Mouse (Mus musculus): ENCODE data around the gene Tns1. TPM values are rescaled to one million over a fixed set of nuclear protein-coding genes. Genes with fewer than 3 reads are reported as not detected.

Tns1 gene
- polyA plus RNA-seq, 1 experiment from 2014 or later, result 39.4 TPM

DNA sequence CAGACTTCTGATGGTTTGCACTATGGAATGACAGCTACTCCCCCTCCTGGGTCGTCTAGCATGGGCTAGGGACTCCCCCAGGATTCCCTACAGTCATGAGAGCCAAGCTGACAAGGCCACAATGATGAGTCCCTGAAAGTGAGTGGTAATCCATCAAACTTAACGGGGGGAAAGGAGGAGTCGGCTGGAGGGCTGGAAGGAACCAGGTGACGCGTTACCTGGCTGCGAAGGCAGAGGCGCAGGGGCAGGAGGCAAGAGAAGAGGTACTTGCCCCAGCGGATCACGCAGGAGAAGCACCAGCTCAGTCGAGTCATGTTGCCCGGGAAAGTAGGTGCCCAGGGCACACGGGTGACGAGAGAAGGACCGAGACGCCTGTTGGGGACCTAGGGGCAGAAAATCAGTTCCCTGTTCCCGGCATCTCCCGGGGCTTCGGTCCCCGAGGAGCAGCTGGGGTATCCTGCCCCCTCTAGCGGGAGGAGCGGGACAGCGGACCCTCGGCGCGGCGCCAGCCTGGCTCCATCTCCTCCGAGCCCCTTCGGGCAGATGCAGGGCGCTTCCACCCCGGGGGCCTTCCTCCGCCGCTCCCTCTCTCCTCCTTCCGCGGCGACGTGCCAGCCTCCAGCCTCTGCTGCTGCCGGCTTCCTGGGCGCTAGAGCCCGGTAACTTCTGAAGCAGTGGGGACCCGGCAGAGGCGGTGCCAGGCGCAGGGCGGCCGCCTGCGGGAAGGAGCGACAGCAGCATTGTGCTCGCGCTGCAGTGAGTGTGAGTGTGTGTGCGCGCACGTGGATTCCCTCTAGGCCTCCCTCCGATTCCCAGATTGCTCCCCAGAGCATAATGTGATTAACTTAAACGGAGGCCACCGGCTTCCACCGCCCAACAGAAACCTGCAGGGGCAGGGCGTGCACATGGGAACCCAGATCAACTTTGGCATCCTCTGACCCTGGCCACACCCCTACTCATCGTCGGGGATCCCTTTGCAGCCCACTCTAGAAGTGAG lies 25.9 kb downstream of the Tns1 start:
- Histone ChIP-seq H3K4me1 (peaks cover 59% of the 10 kb centered on the region), H3K27ac (peak overlapping the region; percentile 88), H3K36me3 (no peaks in the 10 kb centered on the region), H3K4me2 (replicated peaks) (peak overlapping the region; percentile 95), H3K4me3 (peak overlapping the region; percentile 55), H3K27me3 (0 out of 2 replicates have a peak, but pooled peaks cover 16% of the 10 kb centered on the region), H3K9me3 (no peaks in the 10 kb centered on the region), H3K9ac (peak overlapping the region; percentile 80)
- peak; percentile 54; the same call in 1 of the 2 replicates for ATAC-seq (ENCODE audit: insufficient number of reproducible peaks, insufficient read depth, low FRiP score, low TSS enrichment)
- WGBS, result under 1% methylated on average over 58 of the region's 58 CpGs

DNA sequence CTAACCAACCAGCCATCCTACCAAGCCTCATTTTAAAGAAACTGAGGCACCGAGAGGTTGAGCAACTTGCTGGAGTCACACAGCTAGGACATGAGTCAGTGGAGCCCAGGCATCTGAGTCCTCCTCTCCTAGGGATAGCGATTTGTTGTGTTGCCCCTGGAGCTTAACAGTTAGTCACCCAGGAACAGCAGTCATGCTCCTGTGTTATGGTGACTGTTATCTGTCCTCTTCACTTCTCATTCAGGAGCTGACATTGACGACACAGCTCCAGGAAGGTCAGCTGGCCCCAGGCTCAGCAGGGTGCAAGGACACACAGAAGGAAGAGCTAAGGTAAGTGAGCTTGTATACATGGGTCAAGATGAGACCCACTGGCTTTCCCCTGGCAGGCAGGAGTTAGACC lies 28.5 kb downstream of the Tns1 start:
- Histone ChIP-seq H3K4me2 (replicated peaks) (no peak overlapping the region), H3K9me3 (no peaks in the 10 kb centered on the region), H3K4me1 (peaks cover 74% of the 10 kb centered on the region), H3K27me3 (0 out of 2 replicates have a peak, but pooled peaks cover 16% of the 10 kb centered on the region), H3K9ac (no peak overlapping the region), H3K36me3 (no peaks in the 10 kb centered on the region), H3K27ac (no peak overlapping the region), H3K4me3 (no peak overlapping the region)
- 61% methylated on average over 3 of the region's 3 CpGs for WGBS
- ATAC-seq (ENCODE audit: insufficient number of reproducible peaks, insufficient read depth, low FRiP score, low TSS enrichment), result no peak

DNA sequence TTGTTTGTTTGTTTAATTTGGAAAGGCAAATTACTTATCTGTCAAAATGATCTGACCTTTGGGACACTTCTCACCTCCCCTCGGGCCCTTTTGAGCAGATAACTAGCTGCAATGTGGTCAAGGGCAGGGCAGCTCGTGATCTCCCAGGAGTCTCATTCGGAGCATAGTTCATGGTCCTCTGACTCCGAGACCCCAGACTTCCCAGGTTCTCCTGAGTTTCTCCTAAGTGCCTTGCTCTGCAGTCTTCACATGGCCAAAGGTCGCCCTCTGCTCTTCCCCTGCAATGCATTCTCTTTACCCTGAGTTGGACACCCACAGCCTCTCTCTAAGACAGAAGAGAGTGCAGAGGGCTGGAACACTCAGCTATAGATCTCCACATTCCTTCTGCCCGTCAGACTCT lies 29.0 kb downstream of the Tns1 start:
- H3K27ac ChIP-seq, result no peak overlapping the region
- H3K4me2 ChIP-seq (replicated peaks), result no peak overlapping the region
- H3K9me3 ChIP-seq, result no peaks in the 10 kb centered on the region
- peaks cover 74% of the 10 kb centered on the region for H3K4me1 ChIP-seq
- no peak for ATAC-seq (ENCODE audit: insufficient number of reproducible peaks, insufficient read depth, low FRiP score, low TSS enrichment)
- no peaks in the 10 kb centered on the region for H3K36me3 ChIP-seq
- 37% methylated on average over 6 of the region's 6 CpGs for WGBS
- no peak overlapping the region for H3K9ac ChIP-seq
- H3K4me3 ChIP-seq, result no peak overlapping the region
- H3K27me3 ChIP-seq, result 0 out of 2 replicates have a peak, but pooled peaks cover 16% of the 10 kb centered on the region

DNA sequence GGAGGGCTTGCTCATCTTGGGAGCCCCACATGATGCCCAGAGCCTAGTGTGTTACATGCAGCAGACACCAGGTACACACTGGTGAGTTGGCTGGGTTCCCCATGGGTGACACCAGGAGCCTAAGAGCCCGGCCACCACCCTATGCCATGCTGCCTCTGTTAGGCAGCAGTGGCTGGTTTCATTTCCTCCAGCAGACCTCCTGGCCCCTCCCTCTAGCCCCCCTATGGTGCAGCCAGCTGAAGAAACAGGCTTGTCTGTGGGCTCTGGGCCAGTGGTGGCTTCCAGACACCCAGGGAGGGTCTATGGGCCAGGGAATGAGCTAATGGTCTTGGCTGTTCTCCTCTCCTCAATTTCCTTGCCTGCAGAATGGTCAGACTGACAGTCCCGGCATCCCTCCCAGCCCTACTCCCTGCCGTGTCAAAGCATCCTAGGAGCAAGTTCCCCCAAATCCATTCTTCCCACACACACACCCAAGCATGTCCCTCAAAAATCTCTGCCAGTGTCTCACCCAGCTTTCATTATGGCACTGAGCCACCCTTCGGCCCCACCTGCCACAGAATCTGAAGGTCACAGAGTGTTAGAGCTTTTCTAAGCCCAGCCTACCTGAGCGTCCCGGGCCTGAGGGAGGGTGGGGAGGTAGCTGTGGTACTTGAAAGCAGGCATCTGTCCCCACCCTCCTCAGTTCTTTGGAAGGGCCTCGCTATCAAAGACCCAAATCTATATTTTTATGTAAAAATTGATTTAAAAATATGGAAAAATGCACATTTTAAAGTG lies 29.6 kb downstream of the Tns1 start:
- H3K9ac ChIP-seq, result no peak overlapping the region
- no peaks in the 10 kb centered on the region for H3K9me3 ChIP-seq
- WGBS, result 43% methylated on average over 7 of the region's 7 CpGs
- H3K36me3 ChIP-seq, result no peaks in the 10 kb centered on the region
- H3K27ac ChIP-seq, result no peak overlapping the region
- no peak for ATAC-seq (ENCODE audit: insufficient number of reproducible peaks, insufficient read depth, low FRiP score, low TSS enrichment)
- 0 out of 2 replicates have a peak overlapping the region, but pooled peaks have one; percentile 0 for H3K4me2 ChIP-seq (replicated peaks)
- no peak overlapping the region for H3K4me3 ChIP-seq
- H3K27me3 ChIP-seq, result 0 out of 2 replicates have a peak, but pooled peaks cover 13% of the 10 kb centered on the region
- H3K4me1 ChIP-seq, result peaks cover 74% of the 10 kb centered on the region

DNA sequence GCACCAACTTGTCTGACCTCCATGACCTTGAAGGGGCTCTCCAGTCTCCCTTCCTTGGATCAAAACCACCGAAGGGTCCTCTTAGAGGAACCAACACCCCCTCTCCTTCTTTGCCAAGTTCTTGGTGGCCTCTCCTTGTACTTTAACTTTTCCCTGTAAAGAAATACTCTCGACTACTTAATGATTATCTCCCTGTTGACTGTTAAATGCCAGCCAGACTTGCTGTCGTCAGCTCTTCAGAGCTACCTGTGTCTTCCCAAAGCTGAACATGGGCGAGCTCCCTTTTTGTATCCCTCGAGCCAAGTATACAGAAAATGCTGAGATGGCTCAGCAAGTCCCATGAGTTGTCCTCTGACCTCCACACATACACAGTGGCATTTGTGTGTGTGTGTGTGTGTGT lies 30.8 kb downstream of the Tns1 start:
- H3K4me3 ChIP-seq, result no peak overlapping the region
- H3K27ac ChIP-seq, result 0 out of 2 replicates have a peak overlapping the region, but pooled peaks have one; percentile 99
- no peak for ATAC-seq (ENCODE audit: insufficient number of reproducible peaks, insufficient read depth, low FRiP score, low TSS enrichment)
- no peaks in the 10 kb centered on the region for H3K9me3 ChIP-seq
- peaks cover 70% of the 10 kb centered on the region for H3K4me1 ChIP-seq
- H3K9ac ChIP-seq, result no peak overlapping the region
- H3K27me3 ChIP-seq, result 0 out of 2 replicates have a peak, but pooled peaks cover 6% of the 10 kb centered on the region
- WGBS, result 77% methylated on average over 5 of the region's 5 CpGs
- no peaks in the 10 kb centered on the region for H3K36me3 ChIP-seq
- H3K4me2 ChIP-seq (replicated peaks), result no peak overlapping the region

GRCm38 (mm10) chr1:74092242-74092641 lies 32.0 kb downstream of the Tns1 start:
- no peaks in the 10 kb centered on the region for H3K36me3 ChIP-seq
- H3K27ac ChIP-seq, result peak overlapping the region; percentile 99
- no peaks in the 10 kb centered on the region for H3K9me3 ChIP-seq
- WGBS, result 35% methylated on average over 10 of the region's 10 CpGs
- no peak overlapping the region for H3K4me3 ChIP-seq
- 0 out of 2 replicates have a peak overlapping the region, but pooled peaks have one; percentile 5 for H3K4me2 ChIP-seq (replicated peaks)
- ATAC-seq (ENCODE audit: insufficient number of reproducible peaks, insufficient read depth, low FRiP score, low TSS enrichment), result 0 out of 2 replicates have a peak, but pooled peaks have one; percentile 2
- H3K9ac ChIP-seq, result 0 out of 2 replicates have a peak overlapping the region, but pooled peaks have one; percentile 15
- H3K4me1 ChIP-seq, result peaks cover 61% of the 10 kb centered on the region
- 0 out of 2 replicates have a peak, but pooled peaks cover 5% of the 10 kb centered on the region for H3K27me3 ChIP-seq

DNA sequence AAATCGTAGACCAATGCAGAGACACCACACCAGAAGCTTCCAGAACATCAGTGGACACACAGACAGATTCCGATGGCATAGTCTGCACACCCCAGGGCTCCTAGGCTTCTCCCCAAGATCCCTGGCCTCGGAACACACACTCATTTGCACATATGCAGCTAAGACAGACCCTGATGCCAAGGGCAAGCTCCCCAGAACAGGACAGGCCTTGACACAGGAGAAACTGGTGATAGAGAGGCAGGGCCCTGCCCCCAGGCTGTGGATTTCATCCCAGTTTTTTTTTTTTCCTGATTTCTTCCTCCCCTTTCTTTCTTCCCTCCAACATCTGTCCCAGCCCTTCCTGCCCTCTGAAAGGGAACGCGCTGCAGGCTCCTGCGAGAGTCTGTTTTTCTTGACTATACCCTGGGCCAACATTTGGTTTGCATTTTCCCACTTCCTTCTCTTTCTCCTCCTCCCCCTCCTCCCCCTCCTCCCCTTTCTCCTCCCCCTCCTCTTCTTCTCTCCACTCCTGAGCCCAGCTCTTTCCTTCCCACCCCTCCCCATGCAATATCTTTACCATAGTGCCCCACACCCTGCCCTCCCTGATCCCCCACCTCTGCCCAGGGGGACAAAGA lies 32.5 kb downstream of the Tns1 start:
- Histone ChIP-seq H3K9me3 (no peaks in the 10 kb centered on the region), H3K36me3 (no peaks in the 10 kb centered on the region), H3K4me2 (replicated peaks) (peak overlapping the region; percentile 84), H3K4me1 (peaks cover 58% of the 10 kb centered on the region), H3K4me3 (peak overlapping the region; percentile 46), H3K27me3 (0 out of 2 replicates have a peak, but pooled peaks cover 3% of the 10 kb centered on the region), H3K9ac (peak overlapping the region; percentile 68; the same call in 1 of the 2 replicates), H3K27ac (peak overlapping the region; percentile 99)
- ATAC-seq (ENCODE audit: insufficient number of reproducible peaks, insufficient read depth, low FRiP score, low TSS enrichment), result peak; percentile 42; the same call in 1 of the 2 replicates
- 17% methylated on average over 6 of the region's 6 CpGs for WGBS

DNA sequence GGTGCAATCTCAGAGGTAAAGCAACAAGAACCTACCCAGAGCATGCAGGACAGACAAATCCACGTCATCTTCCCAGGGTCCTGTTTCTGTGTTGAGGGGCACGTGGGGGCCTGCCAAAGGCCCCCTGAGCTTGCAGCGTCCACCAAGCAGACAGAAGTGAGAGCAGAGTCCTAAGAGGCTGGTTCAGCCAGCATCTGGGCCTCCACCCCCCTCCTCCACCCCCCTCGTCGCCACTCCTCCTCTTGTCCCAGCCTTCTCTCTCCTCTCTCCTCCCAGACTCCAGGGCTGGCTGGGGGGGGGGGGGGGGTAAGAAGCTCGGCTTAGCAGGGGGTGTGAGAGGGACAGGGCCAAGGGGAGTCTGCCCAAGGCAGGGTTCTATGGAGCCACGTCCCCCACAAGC lies 33.1 kb downstream of the Tns1 start:
- Histone ChIP-seq H3K4me1 (peaks cover 54% of the 10 kb centered on the region), H3K27me3 (no peaks in the 10 kb centered on the region), H3K27ac (peak overlapping the region; percentile 99), H3K9ac (peak overlapping the region; percentile 68), H3K4me2 (replicated peaks) (peak overlapping the region; percentile 84), H3K9me3 (no peaks in the 10 kb centered on the region), H3K4me3 (peak overlapping the region; percentile 46), H3K36me3 (no peaks in the 10 kb centered on the region)
- peak; percentile 78 for ATAC-seq (ENCODE audit: insufficient number of reproducible peaks, insufficient read depth, low FRiP score, low TSS enrichment)
- WGBS, result 6% methylated on average over 7 of the region's 7 CpGs

DNA sequence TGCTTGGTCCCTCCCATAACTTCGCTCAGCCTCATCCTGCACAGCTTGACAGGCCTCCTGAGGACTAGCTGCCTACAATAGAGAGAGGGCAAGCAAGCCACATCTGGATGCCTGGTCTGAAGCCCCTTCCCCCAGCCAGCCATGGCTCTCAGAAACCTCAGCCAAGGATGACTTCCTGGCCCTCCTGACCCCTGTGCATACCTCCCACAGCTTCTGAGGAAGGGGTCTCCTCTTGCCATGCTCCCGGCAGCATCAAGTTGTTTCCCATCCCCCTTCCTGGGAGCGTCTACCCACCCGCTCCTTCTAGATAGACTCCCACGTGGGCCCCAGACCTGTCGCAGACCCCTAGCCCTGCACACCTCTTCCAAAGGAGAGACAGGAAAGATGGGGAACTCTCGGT lies 33.9 kb downstream of the Tns1 start:
- ATAC-seq (ENCODE audit: insufficient number of reproducible peaks, insufficient read depth, low FRiP score, low TSS enrichment), result no peak

DNA sequence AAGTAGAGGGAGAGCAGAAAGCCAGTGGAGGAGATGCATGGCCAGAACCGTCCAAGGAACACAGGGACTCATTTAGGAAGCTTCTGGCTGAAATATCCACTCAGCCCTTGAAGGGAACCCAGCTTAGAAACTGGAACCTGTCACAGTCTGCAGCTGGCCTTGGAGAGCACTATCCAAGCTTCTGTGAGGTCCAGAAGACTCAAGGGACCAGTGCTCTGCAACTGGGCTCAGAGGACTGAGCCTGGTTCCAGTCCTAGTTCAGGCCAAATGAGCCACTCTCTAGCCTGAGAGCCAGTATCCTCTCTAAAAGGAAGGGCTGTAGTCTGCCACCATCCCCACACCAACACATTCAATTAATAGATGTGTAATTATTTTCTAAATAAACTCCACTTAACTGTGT lies 35.7 kb downstream of the Tns1 start:
- no peak overlapping the region for H3K9ac ChIP-seq
- no peaks in the 10 kb centered on the region for H3K27me3 ChIP-seq
- no peak for ATAC-seq (ENCODE audit: insufficient number of reproducible peaks, insufficient read depth, low FRiP score, low TSS enrichment)
- peak overlapping the region; percentile 84; the same call in 1 of the 2 replicates for H3K4me2 ChIP-seq (replicated peaks)
- H3K4me3 ChIP-seq, result no peak overlapping the region
- H3K4me1 ChIP-seq, result peaks cover 63% of the 10 kb centered on the region
- no peaks in the 10 kb centered on the region for H3K9me3 ChIP-seq
- no peaks in the 10 kb centered on the region for H3K36me3 ChIP-seq
- WGBS, result 45% methylated on average over 1 of the region's 1 CpGs
- no peak overlapping the region for H3K27ac ChIP-seq

More for the DNA sequence above, 33.9 kb downstream of the Tns1 start:
- peaks cover 56% of the 10 kb centered on the region for H3K4me1 ChIP-seq
- H3K9ac ChIP-seq, result peak overlapping the region; percentile 68
- 11% methylated on average over 7 of the region's 7 CpGs for WGBS
- H3K4me3 ChIP-seq, result peak overlapping the region; percentile 46
- H3K36me3 ChIP-seq, result no peaks in the 10 kb centered on the region
- peak overlapping the region; percentile 84 for H3K4me2 ChIP-seq (replicated peaks)
- H3K27ac ChIP-seq, result peak overlapping the region; percentile 99
- H3K27me3 ChIP-seq, result no peaks in the 10 kb centered on the region
- no peaks in the 10 kb centered on the region for H3K9me3 ChIP-seq

DNA sequence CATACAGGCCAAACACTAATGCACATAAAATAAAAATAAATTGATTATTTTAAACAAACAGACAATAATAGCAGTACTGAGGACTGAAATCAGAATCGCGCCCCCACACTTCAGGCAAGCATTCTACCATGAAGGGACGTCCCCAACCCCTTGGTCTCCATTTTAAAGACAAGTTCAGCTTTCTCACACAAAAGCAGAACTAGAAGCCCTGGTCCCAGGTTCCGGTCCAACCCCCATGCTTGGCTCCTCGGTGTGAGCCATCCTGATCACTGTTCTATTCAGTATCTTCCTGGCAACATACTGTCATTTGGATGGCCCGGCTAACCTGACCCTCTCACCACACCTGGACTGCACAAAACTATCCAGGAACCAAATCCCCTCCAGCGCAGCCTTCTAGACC lies 38.7 kb downstream of the Tns1 start:
- no peaks in the 10 kb centered on the region for H3K27me3 ChIP-seq
- no peak overlapping the region for H3K4me2 ChIP-seq (replicated peaks)
- ATAC-seq (ENCODE audit: insufficient number of reproducible peaks, insufficient read depth, low FRiP score, low TSS enrichment), result no peak
- WGBS, result 81% methylated on average over 7 of the region's 7 CpGs
- H3K36me3 ChIP-seq, result no peaks in the 10 kb centered on the region
- no peak overlapping the region for H3K27ac ChIP-seq
- no peak overlapping the region for H3K4me3 ChIP-seq
- no peak overlapping the region for H3K9ac ChIP-seq
- peaks cover 60% of the 10 kb centered on the region for H3K4me1 ChIP-seq
- H3K9me3 ChIP-seq, result no peaks in the 10 kb centered on the region

All from embryonic facial prominence, embryonic 12.5 days (tissue).